Mouse (Mus musculus) heart, embryonic 14.5 days (tissue): ENCODE results near the gene Eya4. TPM values are rescaled to one million over a fixed set of nuclear protein-coding genes. Genes with fewer than 3 reads are reported as not detected.

Source experiments
- ATAC-seq: fragments of 200-750 bp; cut with Nextera tagmentation; 2 replicates; pipeline ENCODE4 v1.8.0; 2017; ENCODE audit warnings: low read depth, moderate TSS enrichment; ENCODE audit not compliant: insufficient number of reproducible peaks, insufficient read depth, low FRiP score
- H3K27ac ChIP-seq, 2 experiments: fragments of 200-500 bp in 1 of 2; fragments of 300-500 bp in 1 of 2; sonication (generic) in 1 of 2; replicated peaks in 1 of 2; 2 replicates each; pipeline ENCODE4 v1.5.1; 2012 to 2014; ENCODE audit warnings: low read depth in 2 of 2, low read length in 2 of 2, control low read depth in 1 of 2, mild to moderate bottlenecking in 1 of 2, mixed read lengths in 1 of 2; ENCODE audit not compliant: control insufficient read depth in 1 of 2, insufficient read depth in 1 of 2
- H3K27me3 ChIP-seq: fragments of 300-500 bp; sonication (generic); 2 replicates; pipeline ENCODE4 v1.6.1; 2014; ENCODE audit warnings: mild to moderate bottlenecking, low read length, control low read depth; ENCODE audit not compliant: control insufficient read depth, insufficient read depth
- H3K36me3 ChIP-seq: fragments of 300-500 bp; sonication (generic); 2 replicates; pipeline ENCODE4 v1.6.1; 2014; ENCODE audit warnings: mild to moderate bottlenecking, control low read depth, low read length, mixed read lengths; ENCODE audit not compliant: control insufficient read depth, insufficient read depth
- H3K4me1 ChIP-seq, 2 experiments: fragments of 200-500 bp in 1 of 2; fragments of 300-500 bp in 1 of 2; sonication (generic) in 1 of 2; 2 replicates each; pipeline ENCODE4 v1.6.1; 2012 to 2014; ENCODE audit warnings: low read length in 2 of 2, control low read depth in 1 of 2, mixed read lengths in 1 of 2; ENCODE audit not compliant: control insufficient read depth in 2 of 2, insufficient read depth in 2 of 2
- H3K4me2 ChIP-seq: fragments of 300-500 bp; sonication (generic); 2 replicates; pipeline ENCODE4 v1.6.1; 2014; ENCODE audit warnings: mild to moderate bottlenecking, low read length
- H3K4me3 ChIP-seq, 2 experiments: fragments of 200-500 bp in 1 of 2; fragments of 300-500 bp in 1 of 2; sonication (generic) in 1 of 2; 2 replicates each; pipeline ENCODE4 v1.5.1; 2012 to 2014; ENCODE audit warnings: low read length in 2 of 2, mild to moderate bottlenecking in 2 of 2, control low read depth in 1 of 2, low read depth in 1 of 2, moderate library complexity in 1 of 2; ENCODE audit not compliant: control insufficient read depth in 1 of 2, insufficient read depth in 1 of 2
- H3K9ac ChIP-seq: fragments of 300-500 bp; sonication (generic); 2 replicates; pipeline ENCODE4 v1.6.1; 2014; ENCODE audit warnings: mild to moderate bottlenecking, low read length
- H3K9me3 ChIP-seq: fragments of 300-500 bp; sonication (generic); 2 replicates; pipeline ENCODE4 v1.6.1; 2016; ENCODE audit warnings: low read length, control low read depth; ENCODE audit not compliant: control insufficient read depth
- WGBS: fragments of 180-500 bp; shearing (Covaris S2); extraction: QIAGEN DNeasy Blood & Tissue Kit; methylation state at CpG from one replicate; pipeline ENCODE4 v1.1.7; 2014; 5-methylcytosine and 5-hydroxymethylcytosine counted together
- polyA plus RNA-seq: library from polyadenylated mRNA; unstranded; fragments of >200 nt; fragmentation: Nextera tagmentation; extraction: Ambion mirVana; gene quantifications from 2 replicates; pipeline ENCODE4 v1.2.1, GENCODE M21; 2014

Gene Eya4
- polyA plus RNA-seq, 1 experiment from 2014 or later, result 0.96 TPM

DNA sequence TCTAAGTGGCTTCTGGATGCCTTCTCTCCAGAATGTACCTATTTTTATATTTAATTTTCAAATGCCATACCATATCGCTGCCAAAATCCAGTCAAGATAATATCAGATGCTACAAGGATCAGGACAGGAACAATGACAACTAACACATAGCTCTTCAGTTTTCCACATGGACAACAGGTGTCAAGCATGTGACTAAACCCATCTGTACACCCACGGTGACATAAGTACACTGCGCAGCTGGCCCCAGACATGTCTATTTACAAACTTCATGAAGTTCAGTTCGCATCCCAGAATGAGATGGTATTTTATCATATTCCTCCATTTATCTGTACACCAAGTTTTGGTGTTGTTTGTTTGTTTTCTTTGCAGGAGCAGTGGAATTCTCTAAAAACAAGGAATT is 154.2 kb downstream of the Eya4 start:
- Histone ChIP-seq H3K27ac (no peak overlapping the region), H3K36me3 (no peaks in the 10 kb centered on the region), H3K4me3 (no peak overlapping the region), H3K27me3 (no peaks in the 10 kb centered on the region), H3K4me2 (no peak overlapping the region), H3K4me1 (no peaks in the 10 kb centered on the region; a peak in 1 of 4 replicates), H3K9ac (no peak overlapping the region), H3K9me3 (no peaks in the 10 kb centered on the region)
- ATAC-seq, result no peak
- WGBS, result 86% methylated on average over 4 of the region's 4 CpGs

GRCm38 (mm10) chr10:23195337-23195736 is 155.2 kb downstream of the Eya4 start:
- WGBS, result 63% methylated on average over 2 of the region's 2 CpGs

DNA sequence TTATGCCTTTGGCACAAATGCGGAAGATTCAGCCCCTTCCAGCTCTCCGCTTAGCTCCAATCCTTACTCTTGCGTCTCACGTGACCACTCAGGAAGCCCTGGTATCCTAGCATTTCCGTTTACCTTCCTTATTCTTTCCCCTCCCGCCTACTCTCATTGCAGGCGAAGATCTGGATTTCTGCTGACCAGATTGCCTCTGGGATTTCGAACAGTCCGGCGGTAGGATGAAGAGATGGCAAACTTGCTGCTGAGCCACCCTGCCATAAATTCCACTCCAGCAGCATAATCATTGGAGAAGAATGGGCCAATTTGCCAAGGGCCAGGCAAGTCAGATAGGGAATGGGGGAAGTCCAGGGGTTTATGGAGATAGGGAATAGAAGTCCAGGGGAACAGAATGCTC is 160.8 kb downstream of the Eya4 start:
- Histone ChIP-seq H3K36me3 (no peaks in the 10 kb centered on the region), H3K9ac (no peak overlapping the region), H3K27ac (no peak overlapping the region), H3K27me3 (no peaks in the 10 kb centered on the region), H3K4me1 (no peaks in the 10 kb centered on the region), H3K9me3 (no peaks in the 10 kb centered on the region), H3K4me2 (no peak overlapping the region), H3K4me3 (no peak overlapping the region)
- WGBS, result 78% methylated on average over 10 of the region's 10 CpGs
- no peak for ATAC-seq

More at GRCm38 (mm10) chr10:23195337-23195736, 155.2 kb downstream of the Eya4 start:
- Histone ChIP-seq H3K4me1 (no peaks in the 10 kb centered on the region; a peak in 1 of 4 replicates), H3K9me3 (no peaks in the 10 kb centered on the region), H3K9ac (no peak overlapping the region), H3K4me2 (no peak overlapping the region), H3K27ac (no peak overlapping the region), H3K4me3 (no peak overlapping the region), H3K36me3 (no peaks in the 10 kb centered on the region), H3K27me3 (no peaks in the 10 kb centered on the region)
- ATAC-seq, result no peak

DNA sequence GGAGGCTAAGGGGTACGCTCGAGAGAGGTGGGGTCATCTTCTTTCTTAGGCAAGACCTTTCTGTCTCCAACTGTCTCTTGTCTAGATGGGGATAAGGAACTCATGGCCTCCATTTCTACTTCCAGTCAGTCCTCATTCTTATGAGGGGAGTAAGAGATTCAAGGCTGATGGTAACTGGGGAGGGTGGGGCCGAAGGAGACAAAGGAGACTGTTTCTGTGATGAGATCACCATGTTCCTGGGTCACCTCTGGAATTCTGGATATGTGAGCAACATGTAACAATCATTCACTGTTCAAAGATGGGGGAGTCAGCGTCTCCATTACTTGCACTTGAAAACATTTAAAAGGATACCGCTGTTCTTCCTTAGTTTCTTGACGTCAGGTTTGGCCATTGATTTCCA is 165.2 kb downstream of the Eya4 start:
- no peaks in the 10 kb centered on the region for H3K36me3 ChIP-seq
- H3K4me1 ChIP-seq, result no peaks in the 10 kb centered on the region
- H3K9me3 ChIP-seq, result no peaks in the 10 kb centered on the region
- no peak overlapping the region for H3K4me3 ChIP-seq
- WGBS, result 78% methylated on average over 6 of the region's 6 CpGs
- ATAC-seq, result no peak
- no peaks in the 10 kb centered on the region for H3K27me3 ChIP-seq
- no peak overlapping the region for H3K4me2 ChIP-seq
- no peak overlapping the region for H3K27ac ChIP-seq
- H3K9ac ChIP-seq, result no peak overlapping the region

- ATAC-seq, result no peak
- Histone ChIP-seq H3K9ac (no peak overlapping the region), H3K27ac (no peak overlapping the region), H3K4me3 (no peak overlapping the region), H3K36me3 (no peaks in the 10 kb centered on the region), H3K27me3 (no peaks in the 10 kb centered on the region), H3K4me1 (peaks cover 0 to 5% of the 10 kb centered on the region in 2 experiments; a peak in 1 of 4 replicates), H3K9me3 (no peaks in the 10 kb centered on the region), H3K4me2 (no peak overlapping the region)
- WGBS, result 73% methylated on average over 11 of the region's 11 CpGs
Observed at GRCm38 (mm10) chr10:23181572-23182493, 168.8 kb downstream of the Eya4 start.

DNA sequence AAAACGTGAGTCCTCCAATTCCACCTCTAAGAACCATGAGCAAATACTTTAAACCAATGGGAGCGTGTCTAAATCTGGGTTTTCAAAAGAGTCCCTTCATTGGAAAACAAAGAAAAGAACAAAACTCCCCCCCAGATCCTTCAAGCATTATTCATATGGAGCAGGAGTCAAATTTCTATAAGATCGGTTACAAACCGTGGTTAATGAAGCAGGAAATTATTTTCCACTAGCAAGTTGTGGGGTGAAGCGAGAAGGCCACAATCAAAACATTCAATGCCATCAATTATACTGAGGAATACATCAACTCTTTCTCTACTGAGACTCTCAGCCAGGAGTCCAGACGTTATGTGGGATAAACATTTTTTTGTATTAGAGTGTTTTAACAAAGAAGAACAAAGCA is 171.3 kb downstream of the Eya4 start:
- Histone ChIP-seq H3K27me3 (no peaks in the 10 kb centered on the region), H3K36me3 (no peaks in the 10 kb centered on the region), H3K9ac (no peak overlapping the region), H3K4me3 (no peak overlapping the region), H3K4me1 (peaks cover 0 to 5% of the 10 kb centered on the region in 2 experiments; a peak in 1 of 4 replicates), H3K27ac (no peak overlapping the region), H3K4me2 (no peak overlapping the region), H3K9me3 (no peaks in the 10 kb centered on the region)
- no peak for ATAC-seq
- WGBS, result 76% methylated on average over 6 of the region's 6 CpGs

DNA sequence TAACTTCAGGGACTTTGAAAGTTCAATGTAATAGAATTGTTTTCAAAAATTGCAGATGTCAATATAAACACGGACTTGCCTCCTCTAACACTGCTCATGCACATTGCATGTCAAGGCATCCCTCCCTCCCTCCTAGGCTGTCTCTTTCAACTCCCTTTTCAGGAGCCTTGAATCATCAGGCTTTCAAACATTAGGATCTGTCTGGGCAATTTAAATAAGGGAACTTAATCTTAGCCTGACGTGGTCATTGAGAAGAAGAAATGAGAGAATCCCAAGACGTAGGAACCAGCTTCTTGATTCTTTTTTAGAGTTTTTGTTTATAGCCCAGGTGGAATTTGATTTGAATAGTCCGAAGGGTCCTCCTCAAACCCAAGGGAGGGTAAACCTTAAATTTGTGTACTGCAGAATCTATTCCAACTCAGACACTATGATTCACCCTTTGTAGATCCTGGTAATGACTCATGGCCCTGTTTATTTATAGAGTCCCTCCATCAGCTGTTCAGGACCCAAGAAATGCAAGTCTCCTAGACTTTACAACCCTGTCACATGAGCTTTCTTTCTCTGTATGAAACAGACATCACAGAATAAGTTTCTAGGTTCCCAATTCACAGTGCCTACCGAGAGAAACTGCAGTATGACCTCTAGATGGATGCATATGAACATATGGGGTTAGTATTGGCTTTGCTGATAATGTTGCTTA is 173.1 kb downstream of the Eya4 start:
- ATAC-seq, result no peak
- H3K9ac ChIP-seq, result no peak overlapping the region
- WGBS, result 75% methylated on average over 5 of the region's 5 CpGs
- H3K27ac ChIP-seq, result peak overlapping the region; percentile 12 to 49; a peak in 1 of 4 replicates
- no peaks in the 10 kb centered on the region for H3K36me3 ChIP-seq
- no peaks in the 10 kb centered on the region for H3K9me3 ChIP-seq
- H3K27me3 ChIP-seq, result no peaks in the 10 kb centered on the region
- peaks cover 0 to 5% of the 10 kb centered on the region in 2 experiments; a peak in 1 of 4 replicates for H3K4me1 ChIP-seq
- peak overlapping the region; percentile 23; the same call in 1 of the 2 replicates for H3K4me2 ChIP-seq
- H3K4me3 ChIP-seq, result no peak overlapping the region
